Mouse (Mus musculus): ENCODE measurements around the gene Adrb1. TPM values are rescaled to one million over a fixed set of nuclear protein-coding genes. Genes with fewer than 3 reads are reported as not detected.
"Not testable (repeated sequence)": the region's sequence is repeated elsewhere in the genome, so short reads cannot be mapped to it uniquely, and the experiment has no call there.

The Adrb1 gene
- polyA plus RNA-seq, 1 experiment from 2014 or later = 0.24 TPM

GRCm38 (mm10) chr19:56747878-56748277 lies 25.9 kb downstream of the Adrb1 start:
- Histone ChIP-seq H3K9ac (ENCODE audit: low read length) (no peak overlapping the region), H3K4me3 (ENCODE audit: low read depth, low read length) (no peak overlapping the region), H3K27me3 (ENCODE audit: control insufficient read depth, insufficient read depth, low read length) (no peaks in the 10 kb centered on the region), H3K36me3 (ENCODE audit: control insufficient read depth, insufficient read depth, low read length) (no peaks in the 10 kb centered on the region), H3K4me1 (ENCODE audit: control insufficient read depth, insufficient read depth, low read length) (peaks cover 2% of the 10 kb centered on the region; the same call in 1 of the 2 replicates), H3K27ac (replicated peaks; ENCODE audit: low read depth, low read length) (no peak overlapping the region), H3K4me2 (ENCODE audit: low read depth, severe bottlenecking) (no peak overlapping the region), H3K9me3 (ENCODE audit: control insufficient read depth, low read length) (no peaks in the 10 kb centered on the region)
- ATAC-seq (ENCODE audit: insufficient number of reproducible peaks, low FRiP score, low TSS enrichment, low read depth) (no peak), DNase-seq (ENCODE audit: low spot score) (no peak)
- 88% methylated on average over 10 of the region's 10 CpGs for WGBS

- no peak overlapping the region for H3K4me2 ChIP-seq (ENCODE audit: low read depth, severe bottlenecking)
- H3K9me3 ChIP-seq (ENCODE audit: control insufficient read depth, low read length) = no peaks in the 10 kb centered on the region
- no peak overlapping the region for H3K27ac ChIP-seq (replicated peaks; ENCODE audit: low read depth, low read length)
- no peaks in the 10 kb centered on the region for H3K27me3 ChIP-seq (ENCODE audit: control insufficient read depth, insufficient read depth, low read length)
- H3K36me3 ChIP-seq (ENCODE audit: control insufficient read depth, insufficient read depth, low read length) = no peaks in the 10 kb centered on the region
- WGBS = 28% methylated on average over 3 of the region's 3 CpGs
- DNase-seq (ENCODE audit: low spot score) (peak; percentile 37), ATAC-seq (ENCODE audit: insufficient number of reproducible peaks, low FRiP score, low TSS enrichment, low read depth) (no peak)
- H3K4me3 ChIP-seq (ENCODE audit: low read depth, low read length) = no peak overlapping the region
- H3K9ac ChIP-seq (ENCODE audit: low read length) = no peak overlapping the region
- H3K4me1 ChIP-seq (ENCODE audit: control insufficient read depth, insufficient read depth, low read length) = peaks cover 2% of the 10 kb centered on the region; the same call in 1 of the 2 replicates
Observed at GRCm38 (mm10) chr19:56749343-56749742, 27.3 kb downstream of the Adrb1 start.

DNA sequence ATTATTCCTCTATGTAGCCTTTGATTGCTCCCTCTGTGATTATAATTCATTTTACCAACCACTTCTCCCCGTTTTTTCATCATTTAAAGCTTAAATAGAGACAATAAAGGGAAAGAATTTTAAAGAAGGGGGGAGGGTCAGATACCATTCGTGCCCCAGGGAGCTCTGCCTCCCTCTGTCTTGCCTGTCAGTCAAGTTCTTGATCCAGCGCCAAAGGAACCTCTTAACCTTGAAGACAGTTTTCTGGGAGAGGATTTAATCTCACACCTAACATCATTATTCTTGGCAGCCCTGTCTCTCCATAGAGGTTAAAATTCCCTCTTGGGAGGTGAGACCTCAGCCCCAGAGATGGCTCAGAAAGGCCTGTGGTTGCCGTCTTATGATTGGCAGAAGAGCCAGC lies 28.7 kb downstream of the Adrb1 start:
- whole genome bisulfite sequencing = 54% methylated on average over 4 of the region's 4 CpGs
- no peak overlapping the region for H3K27ac ChIP-seq (replicated peaks; ENCODE audit: low read depth, low read length)
- DNase-seq (ENCODE audit: low spot score) (no peak), ATAC-seq (ENCODE audit: insufficient number of reproducible peaks, low FRiP score, low TSS enrichment, low read depth) (no peak)
- no peaks in the 10 kb centered on the region for H3K27me3 ChIP-seq (ENCODE audit: control insufficient read depth, insufficient read depth, low read length)
- H3K9me3 ChIP-seq (ENCODE audit: control insufficient read depth, low read length) = no peaks in the 10 kb centered on the region
- H3K4me2 ChIP-seq (ENCODE audit: low read depth, severe bottlenecking) = no peak overlapping the region
- no peak overlapping the region for H3K4me3 ChIP-seq (ENCODE audit: low read depth, low read length)
- no peaks in the 10 kb centered on the region for H3K36me3 ChIP-seq (ENCODE audit: control insufficient read depth, insufficient read depth, low read length)
- H3K4me1 ChIP-seq (ENCODE audit: control insufficient read depth, insufficient read depth, low read length) = peaks cover 2% of the 10 kb centered on the region; the same call in 1 of the 2 replicates
- H3K9ac ChIP-seq (ENCODE audit: low read length) = no peak overlapping the region

DNA sequence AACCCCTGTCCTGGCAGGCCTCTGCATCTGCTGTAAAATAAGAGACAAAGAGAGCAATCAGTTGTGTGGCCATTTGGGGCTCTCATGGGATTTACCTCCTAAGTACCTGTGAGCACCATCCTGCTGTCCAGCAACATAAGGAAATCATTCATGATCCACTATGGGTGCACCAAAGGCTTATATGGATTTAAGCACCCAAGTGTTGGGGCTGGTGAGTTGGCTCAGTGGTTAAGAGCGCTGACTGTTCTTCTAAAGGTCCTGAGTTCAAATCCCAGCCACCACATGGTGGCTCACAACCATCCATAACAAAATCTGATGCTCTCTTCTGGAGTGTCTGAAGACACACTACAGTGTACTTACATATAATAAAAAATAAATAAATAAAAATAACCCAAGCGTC lies 32.5 kb downstream of the Adrb1 start:
- DNase-seq (ENCODE audit: low spot score); H3K4me3 ChIP-seq (ENCODE audit: low read depth, low read length); H3K27ac ChIP-seq (replicated peaks; ENCODE audit: low read depth, low read length); H3K4me1 ChIP-seq (ENCODE audit: control insufficient read depth, insufficient read depth, low read length); H3K27me3 ChIP-seq (ENCODE audit: control insufficient read depth, insufficient read depth, low read length); H3K4me2 ChIP-seq (ENCODE audit: low read depth, severe bottlenecking); ATAC-seq (ENCODE audit: insufficient number of reproducible peaks, low FRiP score, low TSS enrichment, low read depth); H3K9me3 ChIP-seq (ENCODE audit: control insufficient read depth, low read length); H3K36me3 ChIP-seq (ENCODE audit: control insufficient read depth, insufficient read depth, low read length); H3K9ac ChIP-seq (ENCODE audit: low read length): not testable (repeated sequence)
- WGBS = 94% methylated on average over 2 of the region's 2 CpGs

- no peak overlapping the region for H3K4me3 ChIP-seq (ENCODE audit: low read depth, low read length)
- ATAC-seq (ENCODE audit: insufficient number of reproducible peaks, low FRiP score, low TSS enrichment, low read depth) (no peak), DNase-seq (ENCODE audit: low spot score) (no peak)
- no peak overlapping the region for H3K27ac ChIP-seq (replicated peaks; ENCODE audit: low read depth, low read length)
- no peaks in the 10 kb centered on the region for H3K9me3 ChIP-seq (ENCODE audit: control insufficient read depth, low read length)
- H3K4me2 ChIP-seq (ENCODE audit: low read depth, severe bottlenecking) = no peak overlapping the region
- WGBS = 84% methylated on average over 10 of the region's 10 CpGs
- no peaks in the 10 kb centered on the region for H3K4me1 ChIP-seq (ENCODE audit: control insufficient read depth, insufficient read depth, low read length)
- no peaks in the 10 kb centered on the region for H3K27me3 ChIP-seq (ENCODE audit: control insufficient read depth, insufficient read depth, low read length)
- no peak overlapping the region for H3K9ac ChIP-seq (ENCODE audit: low read length)
- H3K36me3 ChIP-seq (ENCODE audit: control insufficient read depth, insufficient read depth, low read length) = no peaks in the 10 kb centered on the region
Observed at GRCm38 (mm10) chr19:56756412-56756811, 34.4 kb downstream of the Adrb1 start.

DNA sequence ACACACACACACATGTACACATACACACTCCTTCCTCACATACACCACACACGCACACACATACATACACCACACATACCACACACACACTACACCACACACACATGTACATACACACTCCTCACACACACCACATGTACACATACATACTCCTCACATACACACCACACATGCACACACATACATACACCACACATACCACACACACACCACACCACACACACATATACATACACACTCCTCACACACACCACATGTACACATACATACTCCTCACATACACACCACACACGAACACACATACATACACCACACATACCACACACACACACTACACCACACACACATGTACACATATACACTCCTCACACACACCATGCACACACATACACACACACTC lies 36.3 kb downstream of the Adrb1 start:
- Histone ChIP-seq H3K4me2 (ENCODE audit: low read depth, severe bottlenecking) (no peak overlapping the region), H3K27ac (replicated peaks; ENCODE audit: low read depth, low read length) (no peak overlapping the region), H3K9ac (ENCODE audit: low read length) (no peak overlapping the region), H3K9me3 (ENCODE audit: control insufficient read depth, low read length) (no peaks in the 10 kb centered on the region), H3K4me1 (ENCODE audit: control insufficient read depth, insufficient read depth, low read length) (no peaks in the 10 kb centered on the region), H3K36me3 (ENCODE audit: control insufficient read depth, insufficient read depth, low read length) (no peaks in the 10 kb centered on the region), H3K4me3 (ENCODE audit: low read depth, low read length) (no peak overlapping the region), H3K27me3 (ENCODE audit: control insufficient read depth, insufficient read depth, low read length) (no peaks in the 10 kb centered on the region)
- ATAC-seq (ENCODE audit: insufficient number of reproducible peaks, low FRiP score, low TSS enrichment, low read depth) = no peak
- no peak for DNase-seq (ENCODE audit: low spot score)
- 91% methylated on average over 2 of the region's 2 CpGs for WGBS

GRCm38 (mm10) chr19:56759740-56760139 lies 37.7 kb downstream of the Adrb1 start:
- no peaks in the 10 kb centered on the region for H3K36me3 ChIP-seq (ENCODE audit: control insufficient read depth, insufficient read depth, low read length)
- no peak overlapping the region for H3K9ac ChIP-seq (ENCODE audit: low read length)
- ATAC-seq (ENCODE audit: insufficient number of reproducible peaks, low FRiP score, low TSS enrichment, low read depth) (no peak), DNase-seq (ENCODE audit: low spot score) (no peak)
- H3K4me1 ChIP-seq (ENCODE audit: control insufficient read depth, insufficient read depth, low read length) = no peaks in the 10 kb centered on the region
- H3K4me2 ChIP-seq (ENCODE audit: low read depth, severe bottlenecking) = no peak overlapping the region
- WGBS = 92% methylated on average over 4 of the region's 4 CpGs
- H3K27ac ChIP-seq (replicated peaks; ENCODE audit: low read depth, low read length) = no peak overlapping the region
- no peaks in the 10 kb centered on the region for H3K27me3 ChIP-seq (ENCODE audit: control insufficient read depth, insufficient read depth, low read length)
- no peak overlapping the region for H3K4me3 ChIP-seq (ENCODE audit: low read depth, low read length)
- H3K9me3 ChIP-seq (ENCODE audit: control insufficient read depth, low read length) = no peaks in the 10 kb centered on the region

DNA sequence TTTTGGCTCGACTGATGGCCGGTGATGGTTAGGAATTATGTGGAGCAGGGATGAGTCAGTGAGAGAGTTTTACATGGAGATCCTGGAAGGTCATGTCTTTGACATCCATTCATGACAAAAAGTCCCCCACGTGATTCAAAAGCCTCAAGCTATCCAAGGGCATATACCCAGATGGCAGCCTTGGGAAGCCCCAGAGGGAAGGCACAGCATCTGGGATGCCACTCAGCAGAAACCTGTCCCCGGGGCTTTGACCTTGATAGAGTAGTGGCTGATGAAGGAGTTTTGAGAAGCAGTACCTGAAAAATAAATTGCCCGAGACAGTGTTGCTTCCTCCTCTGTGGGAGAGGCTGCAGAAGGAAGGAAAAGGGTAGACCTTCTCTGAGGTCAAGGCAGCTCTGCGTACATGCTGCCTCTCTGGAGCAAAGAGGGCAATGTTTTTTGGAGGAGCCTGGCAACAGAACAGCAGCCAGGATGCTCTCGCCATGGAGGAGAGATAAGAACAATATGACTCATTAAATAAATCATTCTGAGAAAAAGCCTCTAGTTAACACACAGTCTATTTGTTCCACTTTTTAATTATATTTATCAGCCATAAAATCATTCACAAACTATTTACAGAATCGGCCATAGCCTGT lies 38.4 kb downstream of the Adrb1 start:
- no peak overlapping the region for H3K4me3 ChIP-seq (ENCODE audit: low read depth, low read length)
- no peaks in the 10 kb centered on the region for H3K36me3 ChIP-seq (ENCODE audit: control insufficient read depth, insufficient read depth, low read length)
- H3K27ac ChIP-seq (replicated peaks; ENCODE audit: low read depth, low read length) = no peak overlapping the region
- H3K27me3 ChIP-seq (ENCODE audit: control insufficient read depth, insufficient read depth, low read length) = no peaks in the 10 kb centered on the region
- DNase-seq (ENCODE audit: low spot score) = no peak
- no peaks in the 10 kb centered on the region for H3K9me3 ChIP-seq (ENCODE audit: control insufficient read depth, low read length)
- H3K4me1 ChIP-seq (ENCODE audit: control insufficient read depth, insufficient read depth, low read length) = no peaks in the 10 kb centered on the region
- no peak for ATAC-seq (ENCODE audit: insufficient number of reproducible peaks, low FRiP score, low TSS enrichment, low read depth)
- no peak overlapping the region for H3K9ac ChIP-seq (ENCODE audit: low read length)
- H3K4me2 ChIP-seq (ENCODE audit: low read depth, severe bottlenecking) = no peak overlapping the region
- 90% methylated on average over 8 of the region's 8 CpGs for WGBS

GRCm38 (mm10) chr19:56761096-56761495 lies 39.1 kb downstream of the Adrb1 start:
- WGBS = 86% methylated on average over 5 of the region's 5 CpGs
- H3K9ac ChIP-seq (ENCODE audit: low read length) = no peak overlapping the region
- no peak overlapping the region for H3K4me3 ChIP-seq (ENCODE audit: low read depth, low read length)
- no peaks in the 10 kb centered on the region for H3K27me3 ChIP-seq (ENCODE audit: control insufficient read depth, insufficient read depth, low read length)
- no peaks in the 10 kb centered on the region for H3K36me3 ChIP-seq (ENCODE audit: control insufficient read depth, insufficient read depth, low read length)
- ATAC-seq (ENCODE audit: insufficient number of reproducible peaks, low FRiP score, low TSS enrichment, low read depth) (no peak), DNase-seq (ENCODE audit: low spot score) (no peak)
- H3K27ac ChIP-seq (replicated peaks; ENCODE audit: low read depth, low read length) = no peak overlapping the region
- no peak overlapping the region for H3K4me2 ChIP-seq (ENCODE audit: low read depth, severe bottlenecking)
- no peaks in the 10 kb centered on the region for H3K4me1 ChIP-seq (ENCODE audit: control insufficient read depth, insufficient read depth, low read length)
- H3K9me3 ChIP-seq (ENCODE audit: control insufficient read depth, low read length) = no peaks in the 10 kb centered on the region

All from limb, embryonic 11.5 days (tissue).